Mouse (Mus musculus) limb, embryonic 10.5 days (tissue): Measurements from ENCODE around the gene Il2rb. TPM values are rescaled to one million over a fixed set of nuclear protein-coding genes. Genes with fewer than 3 reads are reported as not detected.

Source experiments
- DNase-seq: peaks from one replicate; pipeline ENCODE4 v3.0.0-alpha.2; 2017; ENCODE audit warnings: low spot score
- H3K27ac ChIP-seq: fragments of 300-500 bp; sonication (generic); 2 replicates; pipeline ENCODE4 v1.5.1; 2016; ENCODE audit warnings: mild to moderate bottlenecking
- H3K27me3 ChIP-seq: fragments of 300-500 bp; sonication (generic); 2 replicates; pipeline ENCODE4 v1.6.1; 2016; ENCODE audit warnings: low read depth, mild to moderate bottlenecking; ENCODE audit not compliant: poor library complexity, severe bottlenecking
- H3K36me3 ChIP-seq: fragments of 300-500 bp; sonication (generic); 2 replicates; pipeline ENCODE4 v1.6.1; 2016; ENCODE audit warnings: mild to moderate bottlenecking, moderate library complexity
- H3K4me1 ChIP-seq: fragments of 300-500 bp; sonication (generic); 2 replicates; pipeline ENCODE4 v1.6.1; 2016
- H3K4me3 ChIP-seq: fragments of 300-500 bp; sonication (generic); 2 replicates; pipeline ENCODE4 v1.5.1; 2016; ENCODE audit warnings: mild to moderate bottlenecking, moderate library complexity
- H3K9me3 ChIP-seq: fragments of 300-500 bp; sonication (generic); replicated peaks from 2 replicates; pipeline ENCODE4 v1.6.1; 2016; ENCODE audit warnings: mild to moderate bottlenecking
- WGBS: fragments of 180-500 bp; shearing (Covaris S2); methylation state at CpG from one replicate; pipeline ENCODE4 v1.1.7; 2016; 5-methylcytosine and 5-hydroxymethylcytosine counted together
- polyA plus RNA-seq: library from polyadenylated mRNA; unstranded; fragments of >200 nt; fragmentation: Nextera tagmentation; extraction: Ambion mirVana; gene quantifications from 2 replicates; pipeline ENCODE4 v1.2.1, GENCODE M21; 2016

Gene Il2rb
- polyA plus RNA-seq, result 0.04 TPM in 1 of 2 replicates, not detected in the other

GRCm38 (mm10) chr15:78494968-78495406 is at the start of gene Il2rb:
TSS of gene Il2rb (minus strand) at chr15:78495271.
- Histone ChIP-seq H3K4me1 (peaks cover 3% of the 10 kb centered on the region), H3K4me3 (no peak within 1 kb of the TSS), H3K27ac (no peak within 1 kb of the TSS), H3K9me3 (no peaks in the 10 kb centered on the region), H3K27me3 (no peaks in the 10 kb centered on the region), H3K36me3 (no peaks in the 10 kb centered on the region)
- WGBS, result 91% methylated on average over 11 of the region's 11 CpGs
- no peak for DNase-seq

GRCm38 (mm10) chr15:78544561-78545001 is 49.5 kb upstream of the Il2rb start, which contains the start of gene Sstr3:
TSS of gene Sstr3 (minus strand) at chr15:78544685.
- Histone ChIP-seq H3K9me3 (no peaks in the 10 kb centered on the region), H3K36me3 (no peaks in the 10 kb centered on the region), H3K4me1 (peaks cover 12% of the 10 kb centered on the region), H3K27ac (no peak within 1 kb of the TSS), H3K27me3 (peaks cover 49% of the 10 kb centered on the region), H3K4me3 (no peak within 1 kb of the TSS)
- DNase-seq, result no peak
- WGBS, result 14% methylated on average over 14 of the region's 14 CpGs

GRCm38 (mm10) chr15:78544041-78544440 is 49.0 kb upstream of the Il2rb start:
- Histone ChIP-seq H3K27ac (no peak overlapping the region), H3K27me3 (peaks cover 54% of the 10 kb centered on the region), H3K4me1 (peaks cover 15% of the 10 kb centered on the region), H3K4me3 (no peak overlapping the region), H3K36me3 (no peaks in the 10 kb centered on the region), H3K9me3 (no peaks in the 10 kb centered on the region)
- WGBS, result 82% methylated on average over 15 of the region's 15 CpGs
- DNase-seq, result no peak

- 76% methylated on average over 7 of the region's 7 CpGs for WGBS
- Histone ChIP-seq H3K27ac (no peak overlapping the region), H3K36me3 (no peaks in the 10 kb centered on the region), H3K9me3 (no peaks in the 10 kb centered on the region), H3K4me3 (no peak overlapping the region), H3K4me1 (peaks cover 9% of the 10 kb centered on the region), H3K27me3 (peaks cover 66% of the 10 kb centered on the region)
- no peak for DNase-seq
These were observed 47.8 kb upstream of the Il2rb start for GRCm38 (mm10) chr15:78542767-78543303.

GRCm38 (mm10) chr15:78542098-78542766 is 47.2 kb upstream of the Il2rb start:
- Histone ChIP-seq H3K27ac (no peak overlapping the region), H3K4me3 (no peak overlapping the region), H3K36me3 (no peaks in the 10 kb centered on the region), H3K4me1 (peaks cover 9% of the 10 kb centered on the region), H3K9me3 (no peaks in the 10 kb centered on the region), H3K27me3 (peaks cover 71% of the 10 kb centered on the region)
- WGBS, result 71% methylated on average over 3 of the region's 3 CpGs
- no peak for DNase-seq

- WGBS, result 83% methylated on average over 3 of the region's 3 CpGs
- no peak for DNase-seq
- Histone ChIP-seq H3K27me3 (peaks cover 71% of the 10 kb centered on the region), H3K4me3 (no peak overlapping the region), H3K9me3 (no peaks in the 10 kb centered on the region), H3K27ac (no peak overlapping the region), H3K36me3 (no peaks in the 10 kb centered on the region), H3K4me1 (peaks cover 9% of the 10 kb centered on the region)
These were observed 46.5 kb upstream of the Il2rb start for GRCm38 (mm10) chr15:78541606-78542005.

- Histone ChIP-seq H3K27ac (no peak overlapping the region), H3K4me3 (no peak overlapping the region), H3K9me3 (no peaks in the 10 kb centered on the region), H3K4me1 (peaks cover 9% of the 10 kb centered on the region), H3K27me3 (peaks cover 70% of the 10 kb centered on the region), H3K36me3 (no peaks in the 10 kb centered on the region)
- WGBS, result 87% methylated on average over 3 of the region's 3 CpGs
- DNase-seq, result no peak
These were observed 46.0 kb upstream of the Il2rb start for GRCm38 (mm10) chr15:78541036-78541435.

- WGBS, result 65% methylated on average over 10 of the region's 10 CpGs
- peaks cover 33% of the 10 kb centered on the region for H3K27me3 ChIP-seq
- DNase-seq, result no peak
- H3K27ac ChIP-seq, result no peak overlapping the region
- H3K36me3 ChIP-seq, result no peaks in the 10 kb centered on the region
- peaks cover 14% of the 10 kb centered on the region for H3K4me1 ChIP-seq
- H3K4me3 ChIP-seq, result no peak overlapping the region
- H3K9me3 ChIP-seq, result no peaks in the 10 kb centered on the region
These were observed 40.8 kb upstream of the Il2rb start for GRCm38 (mm10) chr15:78535723-78536421.

GRCm38 (mm10) chr15:78533346-78533835 is 38.3 kb upstream of the Il2rb start:
- H3K9me3 ChIP-seq, result no peaks in the 10 kb centered on the region
- no peaks in the 10 kb centered on the region for H3K36me3 ChIP-seq
- DNase-seq, result no peak
- H3K27me3 ChIP-seq, result peaks cover 21% of the 10 kb centered on the region
- no peak overlapping the region for H3K27ac ChIP-seq
- H3K4me1 ChIP-seq, result peaks cover 34% of the 10 kb centered on the region
- H3K4me3 ChIP-seq, result no peak overlapping the region
- 70% methylated on average over 10 of the region's 10 CpGs for WGBS

GRCm38 (mm10) chr15:78532566-78533345 is 37.7 kb upstream of the Il2rb start:
- DNase-seq, result no peak
- no peaks in the 10 kb centered on the region for H3K9me3 ChIP-seq
- no peak overlapping the region for H3K4me3 ChIP-seq
- H3K27ac ChIP-seq, result 0 out of 2 replicates have a peak overlapping the region, but pooled peaks have one; percentile 36
- 75% methylated on average over 10 of the region's 10 CpGs for WGBS
- H3K27me3 ChIP-seq, result peaks cover 15% of the 10 kb centered on the region
- H3K36me3 ChIP-seq, result no peaks in the 10 kb centered on the region
- H3K4me1 ChIP-seq, result peaks cover 41% of the 10 kb centered on the region

GRCm38 (mm10) chr15:78531901-78532469 is 36.9 kb upstream of the Il2rb start:
- Histone ChIP-seq H3K27ac (peak overlapping the region; percentile 86), H3K27me3 (peaks cover 12% of the 10 kb centered on the region), H3K36me3 (no peaks in the 10 kb centered on the region), H3K9me3 (no peaks in the 10 kb centered on the region), H3K4me3 (peak overlapping the region; percentile 54), H3K4me1 (peaks cover 45% of the 10 kb centered on the region)
- peak; percentile 97 for DNase-seq
- under 1% methylated on average over 25 of the region's 25 CpGs for WGBS

- peak overlapping the region; percentile 86 for H3K27ac ChIP-seq
- peak overlapping the region; percentile 54 for H3K4me3 ChIP-seq
- 75% methylated on average over 4 of the region's 4 CpGs for WGBS
- H3K36me3 ChIP-seq, result no peaks in the 10 kb centered on the region
- H3K27me3 ChIP-seq, result peaks cover 12% of the 10 kb centered on the region
- peaks cover 45% of the 10 kb centered on the region for H3K4me1 ChIP-seq
- H3K9me3 ChIP-seq, result no peaks in the 10 kb centered on the region
- no peak for DNase-seq
These were observed 36.3 kb upstream of the Il2rb start for GRCm38 (mm10) chr15:78531451-78531720.
